Mouse (Mus musculus): ENCODE measurements at regions not wholly inside any gene's neighbourhood (a gene's known extent, or its start where the extent isn't known, plus 50 kb on each side); places are given as distances from the start of the nearest gene placed in this dataset.
A peak's percentile ranks its signal among the peaks of the same experiment; 100 is the strongest.

GRCm38 (mm10) chr7:136813691-136814325 lies 80.6 kb upstream of the Mgmt start:
- DNase-seq (ENCODE audit: extremely low spot score in 1 of 2, low spot score in 1 of 2) = no peak

DNA sequence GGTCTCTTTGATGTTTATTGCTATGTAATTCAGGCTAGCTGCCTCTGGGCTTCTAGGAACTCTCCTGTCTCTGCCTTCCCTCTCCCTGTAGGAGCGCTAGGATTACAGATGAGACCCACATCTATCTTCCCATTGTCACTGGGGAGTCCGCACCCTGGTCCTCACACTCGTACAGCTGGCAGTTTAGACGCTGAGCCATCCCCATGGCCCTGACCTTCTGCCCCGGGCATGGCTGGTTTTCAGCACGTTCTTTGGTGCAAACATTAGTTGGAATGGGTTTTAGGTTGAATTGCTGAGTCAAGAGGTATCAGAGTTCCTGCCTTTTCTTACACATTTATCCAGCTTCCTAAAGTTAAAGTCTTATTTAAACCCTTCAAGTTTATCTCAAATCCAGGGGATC lies 79.7 kb upstream of the Mgmt start:
- DNase-seq (ENCODE audit: extremely low spot score in 1 of 2, low spot score in 1 of 2) = no peak

DNA sequence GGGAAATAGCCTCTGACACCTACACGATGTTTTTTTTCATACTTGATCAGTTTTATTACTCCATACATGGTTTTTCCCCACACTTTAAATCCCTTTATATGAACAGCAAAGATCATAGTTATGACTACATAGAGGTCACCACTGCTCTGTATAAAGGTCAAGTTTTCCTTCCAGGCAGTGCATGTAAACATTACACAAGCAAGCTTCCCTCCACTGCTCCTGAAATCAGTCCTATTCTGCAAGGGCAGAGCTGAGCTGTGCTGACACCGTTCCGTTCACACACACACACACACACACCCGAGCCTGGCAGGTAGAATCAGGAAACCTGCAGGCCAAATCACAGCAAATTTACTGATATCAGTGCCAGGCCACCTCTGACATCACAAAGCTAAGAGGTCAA lies 74.1 kb upstream of the Mgmt start:
- DNase-seq (ENCODE audit: extremely low spot score in 1 of 2, low spot score in 1 of 2) = no peak

- DNase-seq (ENCODE audit: extremely low spot score in 1 of 2, low spot score in 1 of 2) = peak in 1 of 2 experiments; percentile 7
Measured at GRCm38 (mm10) chr7:136825647-136826046, 68.8 kb upstream of the Mgmt start.

- no peak for DNase-seq (ENCODE audit: extremely low spot score in 1 of 2, low spot score in 1 of 2)
Measured at GRCm38 (mm10) chr7:136829621-136830313, 64.6 kb upstream of the Mgmt start.

GRCm38 (mm10) chr7:136832419-136832818 lies 62.0 kb upstream of the Mgmt start:
- DNase-seq (ENCODE audit: extremely low spot score in 1 of 2, low spot score in 1 of 2) = no peak

DNA sequence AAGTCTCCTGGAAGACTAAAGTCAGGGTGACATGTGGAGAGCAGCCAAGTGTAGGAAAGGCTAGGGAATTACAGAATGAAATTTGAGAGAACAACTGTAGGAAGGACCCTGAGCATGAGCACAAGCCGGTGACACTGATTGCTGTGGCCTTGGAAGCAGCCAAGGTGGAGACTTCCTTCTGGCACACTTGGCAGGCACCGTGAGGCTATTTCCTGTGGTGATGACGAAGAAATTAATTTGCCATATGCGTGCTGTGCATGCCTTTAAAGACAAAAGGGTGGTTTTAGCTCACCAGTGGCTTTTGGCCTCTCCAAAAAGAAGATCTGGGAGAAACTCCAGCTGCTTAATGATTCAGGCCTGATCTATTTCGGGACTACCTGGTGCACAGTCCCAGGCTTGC lies 55.4 kb upstream of the Mgmt start:
- no peak for DNase-seq (ENCODE audit: extremely low spot score in 1 of 2, low spot score in 1 of 2)

DNA sequence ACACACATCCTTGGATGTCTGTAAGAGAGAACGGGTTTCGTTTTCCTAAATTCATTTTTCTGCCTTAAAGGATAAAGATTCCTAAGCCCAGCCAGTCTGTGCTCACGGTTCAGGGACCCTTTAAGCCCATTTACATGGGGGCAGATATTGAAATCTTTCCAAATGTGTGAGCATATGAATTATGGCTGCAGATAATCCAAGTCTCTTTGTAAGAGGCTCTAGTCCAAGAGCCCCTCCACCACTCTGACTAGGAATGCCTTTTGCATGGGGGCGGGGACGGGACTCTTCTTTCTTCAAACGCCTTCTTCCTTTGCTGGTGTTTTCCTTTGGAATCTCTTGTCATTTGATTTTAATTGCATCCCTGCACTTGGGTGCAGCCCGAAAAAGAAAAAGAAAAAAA lies 54.2 kb upstream of the Mgmt start:
- DNase-seq (ENCODE audit: extremely low spot score in 1 of 2, low spot score in 1 of 2) = no peak

- DNase-seq (ENCODE audit: extremely low spot score in 1 of 2, low spot score in 1 of 2) = no peak
Measured at GRCm38 (mm10) chr7:136842751-136843150, 51.7 kb upstream of the Mgmt start.

GRCm38 (mm10) chr7:136844282-136844681 lies 50.1 kb upstream of the Mgmt start:
- no peak for DNase-seq (ENCODE audit: extremely low spot score in 1 of 2, low spot score in 1 of 2)

All from layer of hippocampus, postnatal 25 days (tissue).